8 mouse cellular contexts compared by ENCODE assay signal in the genomic region with DNA sequence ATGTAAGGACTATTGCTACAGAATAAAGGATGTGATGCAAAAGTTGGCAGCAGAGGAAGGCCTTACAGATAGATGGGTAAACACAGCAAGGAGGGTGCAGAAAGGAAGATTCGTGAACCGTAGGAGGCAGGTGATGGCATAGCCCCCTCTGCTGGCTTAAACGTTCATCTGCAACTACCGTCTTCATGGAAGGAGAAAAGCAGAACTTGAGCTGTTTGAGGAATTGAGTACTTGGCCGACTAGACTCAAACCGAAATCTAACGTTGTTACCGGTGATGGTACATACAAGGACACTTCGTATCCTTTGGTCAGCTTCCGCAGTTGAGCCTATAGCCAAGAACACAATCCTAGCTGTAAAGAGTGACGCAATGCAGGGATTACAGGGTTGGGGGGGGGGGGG. TPM values are rescaled to one million over a fixed set of nuclear protein-coding genes. Genes with fewer than 3 reads are reported as not detected.
DNase-seq lines count a peak whose midpoint lies in the region; ATAC-seq lines count a peak whose summit lies in the region.

No protein-coding gene starts in this region.

- H3K4me3 ChIP-seq in midbrain, embryonic 11.5 days (ENCODE audit: low read depth, low read length): no peak overlapping the region

- no peaks in the 10 kb centered on the region for H3K4me1 ChIP-seq in midbrain, embryonic 11.5 days (ENCODE audit: control insufficient read depth, insufficient read depth, low read length)

- no peak overlapping the region for H3K27ac ChIP-seq in midbrain, embryonic 11.5 days (ENCODE audit: low read depth, low read length)

- no peaks in the 10 kb centered on the region for H3K27me3 ChIP-seq in midbrain, embryonic 11.5 days (ENCODE audit: control insufficient read depth, insufficient read depth, low read length)

- peak; percentile 63; the same call in 1 of the 2 replicates for ATAC-seq in midbrain, embryonic 11.5 days (ENCODE audit: low FRiP score)

- WGBS in midbrain, embryonic 11.5 days: 22% methylated on average over 11 of the region's 11 CpGs

- no peaks in the 10 kb centered on the region for H3K9me3 ChIP-seq in midbrain, embryonic 11.5 days (ENCODE audit: control insufficient read depth, low read length)

- no peak overlapping the region for H3K9ac ChIP-seq in midbrain, embryonic 11.5 days (ENCODE audit: low read length)

- no peaks in the 10 kb centered on the region for H3K36me3 ChIP-seq in midbrain, embryonic 11.5 days (ENCODE audit: control insufficient read depth, insufficient read depth, low read length)

- peak; percentile 14 to 35 for DNase-seq in urinary bladder, adult 18-20 months (ENCODE audit: low spot score in 2 of 2)
- DNase-seq in urinary bladder, adult 2 months (ENCODE audit: low spot score): no peak
- peak; percentile 60 for DNase-seq in embryo, embryonic 11.5 days (ENCODE audit: low read depth, low spot score)
- peak; percentile 23 to 27 for DNase-seq in gastrocnemius, postnatal 36 days
- DNase-seq in kidney, adult 11 months: peak; percentile 52
- DNase-seq in left cerebral cortex, postnatal 36 days (ENCODE audit: low spot score in 2 of 2): peak; percentile 75 to 81
- peak; percentile 96 for DNase-seq in midbrain, embryonic 11.5 days (ENCODE audit: low spot score, missing footprints)
- DNase-seq in right cerebral cortex, postnatal 4 days: peak; percentile 64

- H3K4me2 ChIP-seq in midbrain, embryonic 11.5 days: peak overlapping the region; percentile 25; the same call in 1 of the 2 replicates

- intact Hi-C loops in gastrocnemius, postnatal 36 days (cut with DNase I): loop anchor here (2.0 kb wide), 1 partner anchor 400 kb away; no protein-coding TSS in a partner anchor
- intact Hi-C loops in left cerebral cortex, postnatal 36 days (cut with DNase I): loop anchor here (2.0 to 10.0 kb wide), 3 partner anchors 138 to 755 kb away; a partner anchor contains a TSS

RNA-seq across cellular contexts. Expression of a gene that starts 25.4 kb away (rescaled TPM):
- not detected in 2 replicates for polyA plus RNA-seq in urinary bladder, adult 2 months (2012; rRNA removed)
- not detected for total RNA-seq in gastrocnemius, postnatal 36 days (2021)
- total RNA-seq in left cerebral cortex, postnatal 36 days (2021): not detected
- not detected in 2 replicates for polyA plus RNA-seq in midbrain, embryonic 11.5 days (2014; fragmentation: Nextera tagmentation; extraction: Ambion mirVana)

RNA-seq across cellular contexts. Expression of a gene that starts 48.4 kb away (rescaled TPM):
- 44.5 and 47.1 TPM in 2 replicates for polyA plus RNA-seq in urinary bladder, adult 2 months (2012; rRNA removed)
- 10 to 100 TPM; 19.8 to 21.3 TPM for total RNA-seq in gastrocnemius, postnatal 36 days (2021)
- total RNA-seq in left cerebral cortex, postnatal 36 days (2021): 10 to 100 TPM; 63.1 to 70.8 TPM
- 98.1 and 111 TPM in 2 replicates for polyA plus RNA-seq in midbrain, embryonic 11.5 days (2014; fragmentation: Nextera tagmentation; extraction: Ambion mirVana)
